Mouse (Mus musculus): ENCODE results near the gene Sdsl.
A peak's percentile ranks its signal among the peaks of the same experiment; 100 is the strongest.

The Sdsl gene

DNA sequence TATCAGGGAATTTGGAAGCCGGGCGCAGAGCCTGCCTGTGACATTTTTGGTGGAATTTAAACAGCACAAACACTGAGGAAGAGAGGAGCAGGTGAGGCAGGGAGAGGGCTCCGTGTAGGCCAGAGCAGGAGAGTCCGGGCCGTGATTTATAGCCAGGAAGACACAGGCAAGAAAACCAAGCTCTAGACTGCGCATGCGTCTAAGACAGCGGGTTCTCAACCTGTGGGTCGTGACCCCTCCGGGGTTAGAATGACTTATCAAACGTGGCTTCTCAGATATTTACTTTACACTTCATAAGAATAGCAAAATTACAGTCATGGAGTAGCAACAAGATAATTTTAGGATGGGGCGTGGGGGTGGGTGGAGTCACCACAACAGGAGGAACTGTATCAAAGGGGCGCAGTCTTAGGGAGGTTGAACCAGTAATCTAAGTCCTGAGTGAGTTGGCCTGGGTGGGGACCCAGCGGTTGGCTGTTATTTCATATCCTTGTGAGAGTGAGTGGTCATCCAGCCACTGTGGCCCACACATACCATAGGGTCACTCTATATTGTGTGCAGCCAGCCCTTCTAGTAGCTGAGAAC is 17.8 kb downstream of the Sdsl start:
- DNase-seq: no peak

- no peak for DNase-seq
Measured at GRCm38 (mm10) chr5:120447305-120447704, 25.3 kb downstream of the Sdsl start.

DNA sequence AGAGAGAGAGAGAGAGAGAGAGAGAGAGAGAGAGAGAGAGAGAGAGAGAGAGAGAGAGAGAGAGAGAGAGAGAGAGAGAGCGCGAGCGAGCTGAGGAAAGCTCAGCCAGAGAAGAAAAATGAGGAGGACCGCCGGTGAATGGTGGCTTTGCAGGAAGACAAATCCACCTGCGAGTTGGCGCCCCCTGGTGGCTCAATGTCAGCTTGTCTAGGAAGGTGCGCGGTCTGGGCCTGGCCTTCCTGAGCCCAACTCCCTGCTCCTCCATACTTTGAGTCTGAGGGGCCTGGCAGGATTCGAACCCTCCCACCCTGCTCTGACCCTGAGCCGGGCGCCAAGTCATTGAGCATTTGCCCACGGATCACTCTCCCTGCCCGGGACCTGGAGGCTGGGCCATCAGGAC is 31.9 kb downstream of the Sdsl start:
- peak; percentile 79 for DNase-seq

DNA sequence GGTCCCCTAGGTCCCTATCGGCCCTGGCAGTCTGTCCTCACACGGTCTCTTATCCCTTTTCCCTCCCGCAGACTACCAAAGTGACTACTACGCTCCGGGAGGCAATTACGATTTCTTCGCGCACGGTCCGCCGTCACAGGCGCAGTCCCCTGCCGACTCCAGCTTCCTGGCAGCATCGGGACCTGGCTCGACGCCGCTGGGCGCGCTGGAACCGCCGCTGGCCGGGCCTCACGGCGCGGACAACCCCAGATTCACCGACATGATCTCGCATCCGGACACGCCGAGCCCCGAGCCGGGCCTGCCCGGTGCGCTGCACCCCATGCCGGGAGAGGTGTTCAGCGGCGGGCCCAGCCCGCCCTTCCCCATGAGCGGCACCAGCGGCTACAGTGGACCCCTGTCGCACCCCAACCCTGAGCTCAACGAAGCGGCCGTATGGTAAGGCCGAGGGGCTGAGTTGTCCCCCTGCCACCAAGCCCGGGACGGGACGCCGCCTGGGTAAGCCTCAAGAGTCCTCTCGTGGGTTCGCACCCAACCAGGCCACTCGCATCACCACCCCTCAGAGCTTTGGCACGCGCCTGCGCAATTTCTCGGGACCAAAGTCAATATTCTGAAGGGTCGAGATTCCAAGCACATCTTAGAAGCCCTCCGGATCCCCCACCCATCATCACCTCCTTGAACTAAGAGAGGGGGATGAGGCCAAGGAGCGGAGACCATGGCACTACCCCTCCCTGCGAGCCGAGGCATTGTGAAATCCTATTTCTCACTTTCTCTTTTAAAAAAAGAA is 32.5 kb downstream of the Sdsl start:
- no peak for DNase-seq

GRCm38 (mm10) chr5:120438991-120439710 is 33.5 kb downstream of the Sdsl start:
- no peak for DNase-seq

DNA sequence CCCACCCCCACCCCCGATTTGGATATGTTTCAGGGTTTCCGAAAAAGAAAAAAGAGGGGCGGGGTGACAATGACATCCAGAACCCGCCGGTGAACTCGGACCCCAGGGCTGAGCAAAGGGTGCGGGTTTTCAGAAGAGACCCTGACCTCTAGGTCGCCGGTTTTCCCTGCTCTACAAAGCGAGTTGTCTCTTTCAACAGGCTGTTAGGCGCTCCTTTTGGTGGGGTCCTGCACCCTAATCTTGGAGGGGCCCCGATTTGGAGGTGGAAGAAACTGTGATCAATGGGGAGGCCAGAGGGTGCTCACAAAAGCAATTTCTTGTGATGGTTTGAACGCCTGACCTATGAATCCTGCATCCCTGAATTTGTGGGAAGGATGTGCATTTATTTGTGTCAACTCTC is 34.1 kb downstream of the Sdsl start:
- DNase-seq: no peak

DNA sequence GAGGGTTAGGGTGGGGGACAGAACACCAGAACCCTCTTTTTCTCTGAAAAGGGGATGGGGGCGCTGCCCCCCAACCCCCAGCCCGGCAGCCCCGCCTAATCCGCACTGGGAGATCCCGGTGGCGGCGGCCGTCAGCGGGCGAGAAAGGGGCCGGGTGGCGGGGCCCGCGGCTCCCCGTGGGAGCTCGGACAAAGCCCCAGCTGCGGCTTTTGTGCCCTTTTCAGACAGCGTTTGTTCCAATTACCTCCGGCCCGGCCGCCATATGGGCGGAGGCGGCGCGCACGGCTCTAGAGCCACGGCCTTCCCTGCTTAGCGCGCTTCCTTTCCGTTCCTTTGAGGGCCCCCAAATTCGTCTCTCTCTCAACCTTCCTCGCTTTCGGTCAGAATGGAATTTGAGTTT is 34.6 kb downstream of the Sdsl start:
- no peak for DNase-seq

GRCm38 (mm10) chr5:120437539-120437938 is 35.1 kb downstream of the Sdsl start:
- DNase-seq: no peak

DNA sequence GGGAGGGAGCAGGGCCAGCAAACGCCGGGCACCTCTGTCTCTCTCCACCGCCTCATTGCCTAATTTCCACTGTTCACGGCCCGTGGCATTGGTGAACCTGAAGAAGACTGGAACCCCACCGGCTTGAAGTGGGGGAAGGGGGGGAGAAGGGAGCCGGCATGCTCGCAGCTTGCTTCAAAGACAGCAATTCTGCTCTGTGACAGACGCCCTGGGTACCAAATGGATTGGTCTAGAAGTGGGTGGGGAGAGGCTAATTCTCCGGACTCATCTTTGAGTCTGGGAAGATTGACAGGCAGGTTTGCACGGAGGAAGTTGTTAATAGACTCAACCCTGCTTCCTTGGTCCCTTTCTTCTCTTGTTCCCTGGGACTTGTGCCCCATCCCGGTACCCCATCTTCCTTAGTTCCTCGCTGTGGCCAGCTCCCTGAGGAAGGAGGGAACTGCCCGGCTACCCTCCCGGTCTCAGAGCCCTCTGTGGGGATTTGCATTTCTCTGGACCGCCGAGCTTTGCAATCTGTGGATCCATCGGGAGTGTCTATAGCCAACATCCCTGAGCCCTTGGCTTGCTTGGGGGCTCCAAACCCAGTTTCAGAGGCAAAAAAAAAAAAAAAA is 35.6 kb downstream of the Sdsl start:
- no peak for DNase-seq

DNA sequence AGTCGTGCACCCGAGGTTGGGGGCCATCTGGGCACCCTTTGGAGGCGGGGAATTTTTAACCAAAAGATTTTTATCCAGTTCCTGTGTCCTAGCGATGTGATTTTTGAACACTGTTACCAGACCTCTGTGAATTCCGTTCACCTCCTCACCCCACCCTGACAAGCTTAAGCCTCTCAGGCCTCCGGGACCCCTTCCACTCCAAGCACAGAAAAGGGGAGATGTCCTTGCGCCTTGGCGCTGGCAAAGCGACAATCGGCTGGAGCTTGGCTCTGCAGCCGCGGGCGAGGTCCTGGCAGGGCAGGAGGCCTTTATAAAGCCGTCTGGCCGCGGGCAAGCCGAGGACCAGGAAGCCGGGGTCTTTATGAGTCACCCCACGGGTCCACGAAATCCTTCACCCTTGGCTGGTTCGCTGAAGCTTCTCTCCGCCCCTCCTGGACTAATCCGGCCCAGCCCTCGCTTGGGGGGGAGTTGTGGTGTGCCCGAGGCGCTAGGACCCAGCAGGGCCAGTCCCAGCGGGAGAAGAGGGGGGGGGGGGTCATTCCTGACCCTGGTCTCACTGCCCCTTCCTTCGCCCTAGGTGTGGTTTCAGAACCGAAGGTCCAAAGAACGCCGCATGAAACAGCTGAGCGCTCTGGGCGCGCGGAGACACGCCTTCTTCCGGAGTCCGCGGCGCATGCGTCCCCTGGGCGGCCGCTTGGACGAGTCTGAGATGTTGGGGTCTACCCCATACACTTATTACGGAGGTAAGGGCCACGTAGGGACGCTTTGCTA is 36.7 kb downstream of the Sdsl start:
- no peak for DNase-seq

GRCm38 (mm10) chr5:120435006-120435681 is 37.5 kb downstream of the Sdsl start:
- DNase-seq: no peak

DNA sequence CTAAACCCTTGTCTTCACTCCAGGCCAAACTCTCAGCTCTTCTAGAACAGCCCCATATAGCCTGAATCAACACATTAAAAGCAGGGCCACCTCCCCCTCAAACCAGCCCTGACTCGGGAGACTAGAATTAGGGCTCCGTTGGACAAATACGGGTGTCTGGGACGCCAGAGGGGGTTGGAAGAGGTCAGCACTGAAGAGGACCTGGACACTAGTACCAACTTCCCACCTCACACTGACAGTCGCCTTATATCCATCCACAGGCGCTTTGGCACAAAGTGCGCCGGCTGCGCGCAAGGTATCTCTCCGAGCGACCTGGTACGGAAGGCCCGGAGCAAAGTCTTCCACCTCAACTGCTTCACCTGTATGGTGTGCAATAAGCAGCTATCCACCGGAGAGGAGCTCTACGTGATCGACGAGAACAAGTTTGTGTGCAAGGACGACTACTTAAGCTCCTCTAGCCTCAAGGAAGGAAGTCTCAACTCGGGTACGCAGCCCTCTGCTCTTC is 38.3 kb downstream of the Sdsl start:
- no peak for DNase-seq

- no peak for DNase-seq
Measured at GRCm38 (mm10) chr5:120433135-120433760, 39.4 kb downstream of the Sdsl start.

GRCm38 (mm10) chr5:120432486-120433015 is 40.1 kb downstream of the Sdsl start:
- no peak for DNase-seq

DNA sequence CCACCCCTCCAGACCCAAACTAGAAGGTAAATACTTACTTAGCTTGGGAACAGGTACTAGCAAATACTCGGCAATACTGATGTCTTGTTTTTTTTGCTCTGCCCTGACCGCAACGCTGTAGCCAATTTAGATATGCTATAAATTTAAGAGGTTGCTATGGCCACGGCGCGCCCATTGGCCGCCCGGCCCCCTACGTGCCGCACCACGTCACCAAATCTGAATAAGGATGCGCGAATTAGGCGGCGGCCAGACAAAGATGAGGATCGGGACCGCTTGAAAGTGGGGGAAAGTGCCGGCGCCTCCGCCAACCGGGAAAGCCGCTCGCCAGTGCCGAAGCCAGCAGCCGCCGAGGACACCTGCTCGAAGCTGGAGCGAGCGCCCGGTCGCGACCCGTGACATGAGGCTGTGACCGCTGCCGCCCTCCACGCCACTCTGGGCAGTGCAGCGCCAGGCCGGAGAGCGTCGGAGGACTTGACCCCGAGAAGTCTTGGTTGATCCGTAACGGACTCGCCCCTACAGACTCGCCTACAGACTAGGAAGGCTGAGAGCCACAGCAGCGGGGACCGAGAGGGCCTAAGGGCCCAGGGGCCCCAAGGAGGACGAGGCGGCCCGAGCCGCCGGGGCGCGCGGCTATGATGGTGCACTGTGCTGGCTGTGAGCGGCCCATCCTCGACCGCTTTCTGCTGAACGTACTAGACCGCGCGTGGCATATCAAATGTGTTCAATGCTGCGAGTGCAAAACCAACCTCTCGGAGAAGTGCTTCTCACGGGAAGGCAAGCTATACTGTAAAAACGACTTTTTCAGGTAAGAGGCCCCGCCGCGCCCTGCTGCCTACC is 40.7 kb downstream of the Sdsl start, which contains the start of gene Lhx5:
Gene Lhx5 (plus strand): TSS at position 51 of the 837 bp plus-strand sequence.
- DNase-seq: no peak

- no peak for DNase-seq
Measured at GRCm38 (mm10) chr5:120431001-120431583, 41.5 kb downstream of the Sdsl start.

- DNase-seq: no peak
Measured at GRCm38 (mm10) chr5:120429692-120430091, 42.9 kb downstream of the Sdsl start.

DNA sequence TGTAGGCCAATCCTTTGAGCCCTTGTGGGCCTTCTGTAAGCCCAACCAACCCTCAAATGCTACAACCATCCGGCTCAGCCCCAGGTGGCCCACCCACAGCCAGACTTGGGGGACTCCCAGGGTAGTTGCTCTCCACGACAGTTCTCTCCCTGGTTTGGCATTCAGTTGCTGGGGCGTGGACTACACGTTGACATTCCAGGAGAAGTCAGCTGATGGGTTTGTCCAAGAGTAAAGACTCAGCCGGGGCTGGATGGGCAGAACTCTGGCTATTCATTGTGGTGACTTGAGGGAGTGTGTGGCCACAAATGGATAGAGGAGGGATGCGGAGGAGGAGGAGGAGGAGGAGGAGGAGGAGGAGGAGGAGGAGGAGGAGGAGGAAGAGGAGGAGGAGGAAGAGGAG is 43.6 kb downstream of the Sdsl start:
- no peak for DNase-seq

DNA sequence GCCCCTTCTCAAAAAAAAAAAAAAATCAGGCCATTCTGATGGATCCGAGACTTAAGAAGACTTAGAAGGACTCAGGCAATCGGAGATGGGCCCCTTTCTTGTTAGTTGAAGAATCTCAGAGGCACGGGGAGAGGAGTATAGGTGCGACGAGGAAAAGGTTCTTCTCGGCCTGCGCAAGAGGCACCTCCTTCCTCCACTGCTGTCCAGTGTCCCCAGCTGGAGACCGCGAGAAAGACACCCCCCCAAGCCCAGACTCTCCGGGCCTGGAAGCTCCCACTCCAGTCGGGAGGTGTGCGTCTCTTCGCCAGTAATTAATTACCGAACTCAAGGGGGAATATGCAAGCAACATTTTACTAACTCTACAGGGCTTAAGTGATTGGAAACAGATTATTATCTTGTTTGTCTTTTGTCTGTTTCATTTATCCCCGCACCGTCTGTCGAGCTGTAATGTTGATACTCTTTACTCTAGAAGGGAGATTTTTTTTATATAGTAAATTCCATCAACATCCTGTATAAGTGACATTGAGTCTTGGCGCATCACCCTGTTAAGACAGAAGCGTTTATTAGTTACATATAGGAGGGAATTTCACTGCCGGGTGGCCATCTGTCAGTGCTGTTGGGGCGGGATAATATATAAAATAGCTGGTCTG is 44.3 kb downstream of the Sdsl start:
- DNase-seq: no peak
